Mouse (Mus musculus) gastrocnemius, postnatal 10 days (tissue): ENCODE measurements around the gene Gpr183. TPM values are rescaled to one million over a fixed set of nuclear protein-coding genes. Genes with fewer than 3 reads are reported as not detected.

Experiments
- DNase-seq: peaks from one replicate; pipeline ENCODE4 v3.0.0; 2021; ENCODE audit warnings: mixed read lengths
- total RNA-seq, 2 experiments: library from RNA; stranded (reverse); gene quantifications; 2 replicates each; pipeline ENCODE4 v1.2.3; 2021

The Gpr183 gene
- total RNA-seq, 2 experiments from 2014 or later, result 0.68 to 1.4 TPM

DNA sequence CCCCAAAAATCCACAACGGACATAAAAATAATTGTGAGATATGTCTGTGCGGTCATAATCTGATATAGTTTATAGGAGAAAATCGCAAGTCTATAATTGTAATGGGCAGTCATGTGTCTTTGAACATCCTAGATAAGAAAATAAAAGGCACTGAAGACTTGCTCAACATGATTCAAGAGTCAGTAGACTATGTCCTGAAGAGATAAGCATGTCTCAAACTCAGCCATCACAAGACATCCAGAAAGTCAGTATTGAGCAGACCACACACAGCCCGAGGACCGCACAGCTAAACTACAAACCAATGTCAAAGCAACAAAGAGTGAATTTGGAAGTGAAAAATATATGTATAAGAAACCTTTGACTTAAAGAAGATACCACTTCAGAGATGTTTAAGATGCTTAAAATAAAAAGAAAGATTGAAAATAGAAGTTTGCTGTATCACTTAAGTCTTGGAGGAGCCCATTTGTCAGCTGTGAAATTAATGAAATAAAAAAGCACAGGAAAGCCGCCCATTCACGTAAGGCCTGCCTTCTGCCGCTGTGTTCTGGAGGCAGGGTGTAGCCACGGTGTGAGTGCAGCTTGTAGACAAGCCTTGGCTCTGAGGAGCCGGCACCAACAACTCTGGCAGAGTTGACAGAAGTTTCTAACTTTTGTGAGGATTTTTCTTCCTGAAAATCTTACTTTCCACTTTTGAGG is 7.7 kb downstream of the Gpr183 start:
- no peak for DNase-seq

DNA sequence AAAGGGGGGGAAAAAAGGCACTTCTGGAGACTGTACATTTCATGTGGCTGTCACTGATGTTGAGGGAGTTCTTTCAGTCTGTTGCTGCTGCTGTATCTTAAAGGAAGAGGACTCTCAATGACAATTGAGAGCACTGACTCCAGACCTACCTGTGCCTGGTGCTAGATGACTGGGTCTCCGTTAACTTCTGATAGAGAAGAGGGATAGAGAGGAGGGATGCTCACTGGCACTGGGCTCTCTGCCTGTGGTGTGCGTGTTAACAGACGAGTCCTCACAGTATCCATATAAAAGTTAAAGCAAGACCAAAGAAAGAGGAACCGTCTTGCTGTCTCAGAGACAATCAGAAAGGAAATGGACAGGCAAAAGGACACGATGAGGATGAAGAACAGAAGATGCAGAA is 8.7 kb downstream of the Gpr183 start:
- no peak for DNase-seq

DNA sequence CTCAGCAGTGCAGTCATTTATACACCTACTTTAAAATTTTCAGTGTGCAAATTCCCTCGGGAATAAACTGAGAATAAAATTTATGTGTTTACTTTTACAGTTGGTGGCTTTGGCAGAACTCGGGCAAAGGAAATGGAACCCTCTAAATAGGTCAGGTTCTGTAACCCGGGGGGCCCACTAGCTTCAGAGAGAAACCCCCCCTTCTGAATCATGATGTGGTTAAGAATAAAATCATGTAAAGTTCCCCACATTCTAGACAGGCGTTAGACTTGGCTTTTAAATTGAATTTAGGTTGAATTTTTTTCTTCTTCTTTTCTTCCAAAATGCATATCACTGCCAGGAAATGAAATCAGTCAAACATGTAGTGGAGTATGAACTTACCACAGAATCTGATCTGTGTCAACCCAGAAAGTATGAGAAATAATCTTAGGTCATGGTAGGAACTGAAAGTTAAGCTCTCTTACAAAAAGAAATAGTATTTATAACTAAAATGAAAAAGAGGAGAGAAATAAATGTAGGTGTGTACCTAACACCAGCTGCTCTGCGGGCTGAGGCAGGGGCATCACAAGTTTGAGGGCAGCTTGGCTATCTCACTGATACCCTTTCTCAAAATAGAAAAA is 9.7 kb downstream of the Gpr183 start:
- no peak for DNase-seq

DNA sequence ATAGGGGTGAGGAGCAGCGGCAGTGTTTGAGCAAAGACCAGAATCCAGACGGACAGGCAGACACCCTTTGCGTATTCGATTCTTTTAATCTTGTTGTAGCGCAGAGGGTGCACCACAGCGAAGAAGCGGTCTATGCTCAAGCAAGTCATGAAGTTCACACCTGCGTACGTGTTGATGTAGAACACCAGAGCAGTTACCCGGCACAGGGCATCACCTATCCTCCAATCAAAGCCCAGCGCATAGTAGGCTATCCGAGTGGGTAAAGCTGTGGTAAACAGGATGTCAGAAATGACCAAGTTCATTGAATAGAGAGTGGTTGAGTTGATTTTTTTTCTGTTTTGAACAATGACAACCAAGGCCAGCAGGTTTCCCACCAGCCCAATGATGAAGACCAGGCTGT is 10.4 kb downstream of the Gpr183 start:
- no peak for DNase-seq

DNA sequence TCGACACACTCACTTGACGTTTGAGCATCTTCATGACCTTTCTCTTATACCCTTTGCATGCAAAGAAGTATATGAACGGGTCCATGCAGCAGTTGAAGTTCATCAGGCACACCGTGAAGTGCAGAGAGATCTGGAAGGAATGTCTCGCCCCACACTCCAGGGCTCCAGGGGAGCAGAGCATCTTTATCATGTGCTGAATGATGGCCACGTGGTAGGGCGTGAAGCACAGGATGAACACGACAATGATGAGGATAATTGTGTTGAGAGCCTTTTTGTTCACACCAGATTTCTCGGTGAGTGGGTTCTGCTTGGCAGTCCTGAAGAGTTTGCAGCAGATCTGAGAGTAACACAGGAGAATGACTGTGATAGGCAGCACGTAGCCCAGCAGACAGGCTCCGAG is 10.9 kb downstream of the Gpr183 start:
- DNase-seq, result no peak

DNA sequence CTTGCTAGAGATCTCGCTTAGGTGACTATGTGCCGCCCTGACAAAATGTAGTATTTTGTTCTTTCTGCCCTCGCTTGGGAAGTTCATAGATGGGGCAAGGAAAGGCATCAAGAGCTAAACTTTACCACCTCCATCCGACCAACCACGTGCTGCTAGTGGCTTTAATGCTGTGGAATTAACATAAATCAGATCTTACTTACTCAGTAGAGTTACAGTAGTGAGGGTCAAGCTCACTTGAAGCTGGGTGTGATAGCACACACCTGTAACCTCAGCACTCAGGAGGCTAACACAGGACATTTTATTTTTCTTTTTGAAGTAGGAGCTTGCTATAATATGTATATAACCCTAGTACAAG is 13.0 kb downstream of the Gpr183 start:
- no peak for DNase-seq

DNA sequence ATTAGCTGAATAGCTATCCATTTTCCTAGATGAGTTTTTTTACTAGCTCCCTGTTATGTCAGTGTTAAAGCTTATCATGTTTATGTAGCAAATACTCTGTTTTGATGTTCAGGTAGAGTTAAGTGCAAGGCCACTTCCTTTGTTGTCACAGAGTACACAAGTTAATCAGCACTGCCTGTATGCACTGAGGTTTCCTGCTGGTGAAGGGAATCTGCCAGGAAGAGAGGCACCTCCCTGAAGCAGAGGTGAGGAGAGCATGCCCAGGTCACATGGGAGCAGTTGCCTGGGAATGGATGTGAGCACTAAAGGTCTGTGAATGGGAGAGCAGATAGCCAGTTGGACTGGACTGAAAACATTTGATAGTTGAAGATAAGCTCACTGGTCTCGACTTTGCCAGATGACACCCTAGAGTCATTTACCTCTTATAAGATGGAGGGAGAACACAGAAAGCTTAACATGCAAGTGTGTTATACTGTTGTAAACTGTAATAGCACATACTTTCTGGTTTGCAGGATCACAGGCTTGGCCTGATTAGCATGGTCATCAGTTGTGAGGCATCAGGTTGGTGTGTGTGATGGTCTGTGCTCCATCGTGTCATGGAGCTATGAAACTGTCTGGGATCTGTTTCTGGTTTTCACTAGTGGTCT is 13.5 kb downstream of the Gpr183 start:
- no peak for DNase-seq

DNA sequence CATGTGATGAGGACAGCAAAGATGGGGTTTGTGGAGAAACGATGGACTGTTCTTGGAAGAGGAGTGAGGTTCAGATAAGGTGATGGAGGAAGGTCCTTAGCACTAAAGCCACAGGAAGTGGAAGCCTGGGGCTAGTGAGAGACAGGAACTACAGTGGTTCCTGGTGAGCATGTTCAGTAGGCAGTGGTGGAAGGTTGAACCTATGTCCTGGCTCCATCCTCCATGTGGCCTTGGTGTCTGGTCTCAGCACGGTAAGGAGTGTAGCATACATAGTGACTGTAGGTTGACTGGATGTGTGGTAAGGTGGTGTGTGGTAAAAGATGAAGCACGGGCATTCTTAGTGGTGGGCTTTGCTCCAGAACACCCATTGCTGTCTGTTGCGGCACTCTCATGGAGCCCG is 15.1 kb downstream of the Gpr183 start:
- DNase-seq, result no peak

DNA sequence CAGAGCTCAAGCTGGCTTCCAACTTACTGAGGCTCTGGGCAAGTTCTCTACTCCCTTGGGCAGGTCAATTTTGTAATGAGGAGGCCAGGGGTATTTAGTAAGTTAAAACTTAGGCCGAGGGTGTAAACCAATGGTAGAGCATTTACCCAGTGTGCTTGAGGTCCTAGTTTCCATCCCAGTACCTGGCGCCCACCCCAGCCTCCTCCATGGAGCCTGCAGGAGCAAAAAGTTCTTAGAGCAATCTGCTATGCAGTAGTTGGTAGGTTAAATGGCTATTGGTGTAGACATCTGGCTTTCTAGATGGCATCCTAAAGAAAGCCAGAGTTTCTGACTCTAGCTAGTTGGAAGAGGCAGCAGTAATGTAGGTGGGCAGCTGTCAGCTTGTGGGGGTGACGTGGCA is 15.6 kb downstream of the Gpr183 start:
- no peak for DNase-seq

DNA sequence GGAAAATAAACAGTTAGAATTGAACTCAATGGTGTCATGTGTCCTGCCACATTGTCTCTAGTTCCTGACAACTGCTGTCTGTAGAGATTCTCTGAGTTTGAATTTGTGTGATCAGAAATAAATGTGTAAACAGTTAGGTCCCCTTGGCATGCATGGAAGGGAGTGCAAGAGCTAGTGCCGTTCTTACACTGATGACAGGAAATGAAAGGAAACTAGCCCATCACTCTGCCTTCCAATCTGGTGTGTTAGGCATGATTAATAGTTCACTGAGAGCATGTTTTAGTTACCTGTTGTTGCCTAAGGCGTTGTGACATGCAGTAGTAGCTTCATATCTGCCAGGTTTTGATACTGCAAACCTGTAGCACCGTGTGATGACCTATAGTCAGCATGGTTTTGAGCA is 17.0 kb downstream of the Gpr183 start:
- no peak for DNase-seq

DNA sequence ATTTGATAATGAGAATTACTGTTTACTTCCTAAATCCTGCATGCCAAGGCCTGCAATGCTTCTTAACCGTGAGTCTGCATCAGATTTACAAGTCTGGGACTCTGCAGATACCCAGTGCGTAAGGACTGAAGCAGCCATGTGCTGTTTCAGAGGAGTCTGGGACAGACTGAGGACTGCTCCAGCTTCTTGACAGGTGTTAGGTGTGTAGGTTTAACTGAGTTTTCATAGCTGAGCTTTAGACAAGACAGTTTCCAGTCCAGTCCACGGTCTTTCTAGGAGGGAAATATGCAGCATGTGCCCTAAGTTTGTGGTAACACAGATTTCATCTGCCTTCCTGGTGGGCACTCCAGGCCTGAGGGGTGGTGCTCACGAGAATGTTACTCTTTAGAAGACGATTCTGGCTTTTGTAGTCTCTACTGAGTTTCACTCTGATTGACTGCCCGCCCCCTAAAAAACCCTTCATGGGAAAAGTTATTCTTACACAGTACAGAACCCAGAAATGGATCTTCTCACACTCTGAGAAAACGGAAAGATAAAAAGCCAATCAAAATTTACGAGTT is 17.7 kb downstream of the Gpr183 start:
- no peak for DNase-seq

DNA sequence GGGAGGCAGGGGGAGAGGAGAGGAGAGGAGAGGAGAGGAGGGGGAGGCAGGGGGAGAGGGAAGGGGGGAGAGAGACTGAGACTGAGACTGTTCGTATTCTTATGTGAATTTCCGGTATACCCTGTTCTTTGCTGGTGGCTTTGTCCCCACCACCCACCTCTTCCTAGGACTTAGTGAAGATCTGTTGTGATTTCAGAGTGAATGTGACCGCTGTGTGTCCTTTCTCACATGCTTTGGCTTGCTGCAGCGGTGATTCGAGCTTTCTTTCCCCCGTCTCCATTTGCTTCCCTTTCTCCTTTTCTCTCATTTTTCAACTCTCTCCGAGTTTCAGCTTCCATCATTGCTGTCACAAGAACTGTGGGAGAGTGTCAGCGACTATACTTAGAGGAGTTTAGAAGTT is 18.3 kb downstream of the Gpr183 start:
- no peak for DNase-seq

DNA sequence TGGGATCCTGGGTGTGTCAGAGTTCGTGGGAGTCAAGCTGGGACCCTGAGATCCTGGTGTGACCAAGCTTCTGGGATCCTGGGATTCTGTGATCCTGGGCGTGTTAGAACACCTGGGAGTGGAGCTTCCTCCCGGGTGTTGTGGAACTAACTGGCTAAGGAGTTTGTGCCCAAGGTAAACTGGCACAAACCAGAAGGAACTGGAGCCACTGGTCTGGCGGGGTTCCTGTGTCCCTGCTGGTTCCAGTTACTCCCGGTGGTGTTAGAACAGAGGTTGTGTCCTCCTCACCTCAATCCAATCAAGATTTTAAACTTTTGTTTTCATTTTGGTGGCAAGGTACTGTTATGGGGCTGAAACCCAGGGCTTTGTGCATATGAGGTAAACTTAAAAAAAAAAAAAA is 18.9 kb downstream of the Gpr183 start:
- DNase-seq, result no peak

DNA sequence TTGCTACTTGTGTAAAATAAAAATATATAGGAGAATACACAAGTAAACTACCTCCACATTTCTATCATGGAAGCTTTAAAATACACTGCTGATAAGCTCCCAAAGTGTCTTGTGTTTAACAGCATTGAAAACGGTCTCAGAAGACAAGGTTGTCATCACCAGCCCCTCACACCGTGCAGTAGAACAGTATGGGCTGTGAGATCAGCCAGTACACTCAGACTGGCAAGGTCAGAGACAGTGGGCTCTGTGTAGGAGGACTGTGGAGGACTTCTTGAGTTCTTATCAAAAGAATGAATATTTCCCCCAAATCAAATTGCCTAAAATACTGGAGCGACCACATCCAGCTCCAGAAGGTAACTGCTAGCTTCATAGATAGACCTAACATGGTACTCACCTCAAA is 25.4 kb downstream of the Gpr183 start:
- no peak for DNase-seq

DNA sequence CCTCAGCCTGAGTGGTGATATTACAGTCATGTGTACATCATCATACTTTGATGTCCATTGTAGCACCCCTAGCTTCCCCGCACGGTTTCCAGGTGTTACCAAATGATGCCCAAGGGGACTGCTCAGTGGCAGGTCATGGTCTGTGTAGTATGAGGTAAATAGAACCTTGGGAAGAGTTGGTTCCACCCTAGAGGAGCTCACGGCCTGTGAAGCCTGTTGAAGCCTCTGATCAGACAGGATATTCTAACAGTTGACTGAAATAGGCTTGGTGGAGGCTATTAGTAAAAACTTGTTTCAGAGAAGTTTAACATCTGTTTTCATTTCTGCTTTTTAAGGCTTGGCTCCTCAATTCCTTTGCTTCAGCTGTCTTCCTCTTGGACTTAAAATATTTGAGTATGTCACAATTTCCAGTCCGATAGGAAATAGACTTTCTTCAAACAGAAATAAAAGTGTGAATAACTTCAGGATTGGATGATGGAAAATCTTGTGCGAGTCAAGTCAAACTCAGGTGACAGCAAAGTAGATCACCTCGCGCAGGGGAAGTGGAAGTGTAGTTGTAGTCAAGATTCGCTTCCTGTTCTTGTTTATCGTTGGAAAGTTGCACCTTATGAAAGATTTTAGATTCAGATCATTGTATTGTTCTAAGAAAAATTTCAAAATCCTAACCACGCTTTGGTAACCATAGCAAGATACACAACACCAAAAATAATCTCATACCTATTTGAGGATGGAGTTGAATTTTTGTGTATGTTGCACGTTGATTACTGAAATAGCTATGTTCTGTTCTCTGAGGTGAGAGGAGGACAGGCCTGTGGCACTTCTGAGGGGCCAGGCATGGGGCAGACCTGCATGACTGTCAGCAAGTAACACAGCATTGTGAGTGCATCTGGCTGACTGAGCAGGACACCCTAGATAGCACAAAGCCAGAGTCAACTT is 26.5 kb downstream of the Gpr183 start:
- no peak for DNase-seq

DNA sequence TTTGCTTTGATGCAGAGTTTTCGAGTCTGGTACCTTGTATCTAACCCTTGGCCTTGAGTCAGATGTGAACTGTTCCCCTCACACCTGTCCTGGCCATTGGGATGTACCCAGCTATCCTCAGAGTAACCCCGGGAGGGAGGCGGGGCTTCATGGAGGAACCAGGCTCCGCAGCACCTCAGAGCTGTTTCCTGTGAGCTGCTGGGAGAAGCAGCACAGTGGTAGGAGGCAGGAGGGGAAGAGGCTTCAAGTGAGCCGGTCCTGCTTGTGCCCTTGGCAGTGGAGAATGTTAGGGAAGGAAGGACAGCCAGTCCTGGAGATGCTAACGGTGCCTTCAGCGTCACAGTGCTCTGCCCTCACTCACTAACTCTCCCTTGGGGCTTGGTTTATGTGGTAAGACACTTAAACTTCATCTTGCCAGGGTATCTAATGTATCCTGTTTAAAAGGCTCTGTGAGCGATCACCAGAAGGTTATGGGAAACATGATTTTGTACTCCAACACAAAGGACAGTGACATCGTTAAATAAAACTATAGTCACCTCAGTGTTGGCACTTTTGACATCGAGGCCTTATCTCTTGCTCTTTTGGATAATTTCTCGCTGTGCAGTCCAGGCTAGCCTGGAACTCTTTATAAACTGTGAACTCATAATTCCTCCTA is 27.3 kb downstream of the Gpr183 start:
- no peak for DNase-seq

DNA sequence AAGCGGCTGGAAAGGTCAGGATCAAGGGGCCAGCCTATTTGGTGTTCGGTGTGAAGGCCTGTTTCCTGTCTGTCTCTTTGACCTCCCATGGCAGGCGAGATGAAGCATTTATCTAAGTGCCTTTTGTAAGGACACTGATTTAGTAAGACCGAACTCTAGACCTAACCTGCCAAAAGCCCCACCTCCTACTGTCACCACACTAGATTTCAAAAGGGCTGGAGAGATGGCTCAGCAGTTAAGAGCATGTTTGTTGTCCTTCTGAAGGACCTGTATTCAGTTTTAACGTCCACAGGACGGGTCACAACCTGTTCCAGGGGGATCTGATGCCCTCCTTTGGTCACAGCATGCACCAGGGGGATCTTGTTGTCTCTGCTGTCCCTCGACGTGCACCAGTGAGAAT is 28.1 kb downstream of the Gpr183 start:
- DNase-seq, result no peak

DNA sequence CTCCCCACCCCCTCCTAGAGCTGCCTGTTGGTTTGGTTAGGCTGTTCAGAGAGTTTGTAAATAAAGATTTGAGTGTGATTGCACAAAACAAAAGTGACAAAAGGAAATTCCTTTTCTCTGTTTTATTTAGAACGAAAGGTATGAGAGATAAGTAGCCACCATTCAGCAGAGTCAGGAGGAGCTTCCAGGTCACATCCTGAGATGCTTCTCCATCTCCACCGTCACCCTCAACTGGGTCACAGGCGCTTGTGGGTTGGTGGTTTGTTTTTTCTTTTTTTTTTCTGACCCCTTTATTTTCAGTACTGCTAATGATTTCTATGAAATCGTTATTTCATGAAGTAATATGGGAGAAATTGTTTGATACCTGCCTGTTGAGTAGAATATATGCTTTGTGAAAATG is 28.6 kb downstream of the Gpr183 start:
- no peak for DNase-seq

DNA sequence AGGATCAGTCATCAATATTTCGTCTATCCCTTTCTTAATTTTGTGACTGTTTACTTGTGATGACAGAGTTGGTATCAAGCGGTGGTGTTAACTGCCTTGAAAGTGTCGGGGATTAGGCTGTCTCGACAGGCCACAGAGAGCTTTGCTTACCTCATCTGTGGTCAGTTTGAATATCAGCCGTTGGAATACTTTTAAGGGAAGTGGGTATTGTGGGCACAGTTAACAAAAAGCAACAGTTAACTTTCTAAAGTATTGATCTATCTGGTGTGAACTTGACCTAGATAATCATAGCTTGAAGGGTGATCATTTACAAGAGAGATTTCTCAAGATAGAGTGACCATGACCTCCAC is 30.4 kb downstream of the Gpr183 start:
- no peak for DNase-seq

DNA sequence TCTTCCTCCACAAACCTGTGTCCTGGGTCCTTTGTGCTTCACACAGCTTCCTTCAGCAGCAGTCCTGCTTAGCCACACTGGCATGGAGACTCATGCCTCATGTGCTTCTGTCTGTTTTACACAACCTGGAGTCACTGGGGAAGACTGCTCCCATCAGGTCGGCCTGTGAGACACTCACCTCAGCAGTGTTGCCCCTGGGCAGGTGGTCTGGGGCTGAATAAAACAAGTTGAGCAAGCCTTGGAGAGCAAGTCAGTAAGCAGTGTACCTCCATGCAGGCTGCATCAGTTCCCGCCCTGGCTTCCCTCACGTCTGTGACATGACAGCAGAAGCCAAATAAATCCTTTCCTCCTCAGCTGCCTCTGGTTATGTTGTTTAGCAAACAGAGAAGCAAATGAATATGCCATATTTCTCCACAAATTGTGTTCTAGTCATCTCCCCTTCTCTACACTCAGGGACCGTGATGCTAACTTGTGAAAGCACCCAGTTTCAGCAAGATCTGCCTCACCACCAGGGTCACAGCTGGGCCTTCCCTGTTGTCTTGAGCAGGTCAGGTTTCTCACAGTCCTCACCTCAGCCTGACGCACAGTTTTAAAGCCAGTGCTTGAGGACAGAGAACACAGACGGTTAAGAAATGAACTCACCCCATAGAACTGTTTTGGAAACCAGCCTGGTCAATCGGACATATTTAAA is 30.9 kb downstream of the Gpr183 start:
- DNase-seq, result no peak

DNA sequence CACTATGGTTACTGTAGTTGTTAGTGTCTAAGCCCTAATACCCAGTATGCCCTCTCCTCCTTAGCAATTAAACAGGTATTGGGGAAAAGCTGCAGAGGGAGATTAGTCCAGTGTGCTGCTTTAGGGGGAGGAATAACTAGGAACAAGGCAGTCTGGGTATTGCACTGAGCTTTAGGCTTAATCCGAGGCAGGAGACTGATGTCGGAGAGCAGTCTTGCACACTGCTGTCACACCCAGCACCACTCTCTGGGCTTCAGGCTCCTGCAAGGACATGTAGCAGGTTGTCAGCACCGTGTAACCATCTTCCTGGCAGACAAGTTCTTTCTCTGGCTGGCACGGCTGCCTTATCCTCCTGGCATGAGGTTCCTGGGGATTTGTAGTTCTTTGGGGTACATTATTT is 32.8 kb downstream of the Gpr183 start:
- no peak for DNase-seq

DNA sequence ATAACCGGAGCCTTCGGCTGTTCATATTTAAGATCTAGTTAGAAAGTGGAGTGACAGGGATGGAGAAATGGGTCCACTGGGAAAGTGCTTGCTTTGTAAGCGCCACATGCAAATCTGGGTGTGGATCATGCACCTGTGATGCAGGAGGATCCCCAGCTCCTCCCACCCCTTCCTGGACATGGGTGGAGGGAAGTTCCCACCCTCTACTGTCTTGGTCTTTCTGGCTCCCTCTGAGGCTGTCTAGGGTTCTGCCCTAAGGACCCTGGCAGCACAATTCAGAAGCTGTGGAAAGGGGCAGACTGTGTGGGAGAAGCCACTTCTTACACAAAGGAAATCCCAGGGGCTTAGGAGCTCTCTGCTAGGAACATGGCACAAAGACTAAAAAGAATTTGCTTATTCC is 33.4 kb downstream of the Gpr183 start:
- DNase-seq, result no peak
